Mouse (Mus musculus): ENCODE results near the gene Ttc39b. TPM values are rescaled to one million over a fixed set of nuclear protein-coding genes. Genes with fewer than 3 reads are reported as not detected.

The Ttc39b gene
- polyA plus RNA-seq, 1 experiment from 2014 or later, result 2.9 TPM

- ATAC-seq (replicated peaks; ENCODE audit: insufficient number of reproducible peaks, low FRiP score, low TSS enrichment), result no peak
- peak overlapping the region; percentile 9; the same call in 1 of the 2 replicates for H3K4me2 ChIP-seq
- H3K4me3 ChIP-seq (ENCODE audit: low read depth, low read length), result no peak overlapping the region
- WGBS (ENCODE audit: insufficient replicate concordance), result 39% methylated on average over 12 of the region's 12 CpGs
- H3K4me1 ChIP-seq (ENCODE audit: control insufficient read depth, insufficient read depth, low read length), result peaks cover 9% of the 10 kb centered on the region; the same call in 1 of the 2 replicates
- H3K36me3 ChIP-seq (ENCODE audit: control insufficient read depth, insufficient read depth, low read length), result no peaks in the 10 kb centered on the region
- H3K27me3 ChIP-seq (ENCODE audit: control insufficient read depth, insufficient read depth, low read length), result no peaks in the 10 kb centered on the region
- no peaks in the 10 kb centered on the region for H3K9me3 ChIP-seq (replicated peaks; ENCODE audit: control insufficient read depth, low read length)
- H3K27ac ChIP-seq (ENCODE audit: low read depth, low read length), result no peak overlapping the region
- H3K9ac ChIP-seq (ENCODE audit: low read depth, low read length), result no peak overlapping the region
These were observed 112.3 kb downstream of the Ttc39b start for GRCm38 (mm10) chr4:83211709-83212108.

- Histone ChIP-seq H3K4me2 (no peak overlapping the region), H3K9me3 (replicated peaks; ENCODE audit: control insufficient read depth, low read length) (no peaks in the 10 kb centered on the region), H3K4me3 (ENCODE audit: low read depth, low read length) (no peak overlapping the region), H3K27me3 (ENCODE audit: control insufficient read depth, insufficient read depth, low read length) (no peaks in the 10 kb centered on the region), H3K4me1 (ENCODE audit: control insufficient read depth, insufficient read depth, low read length) (peaks cover 6% of the 10 kb centered on the region; the same call in 1 of the 2 replicates), H3K9ac (ENCODE audit: low read depth, low read length) (no peak overlapping the region), H3K36me3 (ENCODE audit: control insufficient read depth, insufficient read depth, low read length) (no peaks in the 10 kb centered on the region), H3K27ac (ENCODE audit: low read depth, low read length) (no peak overlapping the region)
- ATAC-seq (replicated peaks; ENCODE audit: insufficient number of reproducible peaks, low FRiP score, low TSS enrichment), result no peak
- 71% methylated on average over 6 of the region's 6 CpGs for WGBS (ENCODE audit: insufficient replicate concordance)
These were observed 113.6 kb downstream of the Ttc39b start for GRCm38 (mm10) chr4:83210437-83210836.

- Histone ChIP-seq H3K4me3 (ENCODE audit: low read depth, low read length) (no peak overlapping the region), H3K27me3 (ENCODE audit: control insufficient read depth, insufficient read depth, low read length) (no peaks in the 10 kb centered on the region), H3K4me2 (no peak overlapping the region), H3K9me3 (replicated peaks; ENCODE audit: control insufficient read depth, low read length) (no peaks in the 10 kb centered on the region), H3K36me3 (ENCODE audit: control insufficient read depth, insufficient read depth, low read length) (no peaks in the 10 kb centered on the region), H3K4me1 (ENCODE audit: control insufficient read depth, insufficient read depth, low read length) (no peaks in the 10 kb centered on the region), H3K9ac (ENCODE audit: low read depth, low read length) (no peak overlapping the region), H3K27ac (ENCODE audit: low read depth, low read length) (no peak overlapping the region)
- ATAC-seq (replicated peaks; ENCODE audit: insufficient number of reproducible peaks, low FRiP score, low TSS enrichment), result no peak
- 65% methylated on average over 10 of the region's 10 CpGs for WGBS (ENCODE audit: insufficient replicate concordance)
These were observed 117.1 kb downstream of the Ttc39b start for GRCm38 (mm10) chr4:83206803-83207586.

- no peak for ATAC-seq (replicated peaks; ENCODE audit: insufficient number of reproducible peaks, low FRiP score, low TSS enrichment)
- Histone ChIP-seq H3K4me1 (ENCODE audit: control insufficient read depth, insufficient read depth, low read length) (no peaks in the 10 kb centered on the region), H3K9me3 (replicated peaks; ENCODE audit: control insufficient read depth, low read length) (no peaks in the 10 kb centered on the region), H3K4me2 (no peak overlapping the region), H3K4me3 (ENCODE audit: low read depth, low read length) (no peak overlapping the region), H3K27me3 (ENCODE audit: control insufficient read depth, insufficient read depth, low read length) (no peaks in the 10 kb centered on the region), H3K36me3 (ENCODE audit: control insufficient read depth, insufficient read depth, low read length) (no peaks in the 10 kb centered on the region), H3K9ac (ENCODE audit: low read depth, low read length) (no peak overlapping the region), H3K27ac (ENCODE audit: low read depth, low read length) (no peak overlapping the region)
- WGBS (ENCODE audit: insufficient replicate concordance), result 81% methylated on average over 2 of the region's 2 CpGs
These were observed 117.6 kb downstream of the Ttc39b start for GRCm38 (mm10) chr4:83206416-83206802.

GRCm38 (mm10) chr4:83199391-83199790, 124.7 kb downstream of the Ttc39b start:
- no peak for ATAC-seq (replicated peaks; ENCODE audit: insufficient number of reproducible peaks, low FRiP score, low TSS enrichment)
- no peak overlapping the region for H3K9ac ChIP-seq (ENCODE audit: low read depth, low read length)
- H3K9me3 ChIP-seq (replicated peaks; ENCODE audit: control insufficient read depth, low read length), result no peaks in the 10 kb centered on the region
- H3K4me1 ChIP-seq (ENCODE audit: control insufficient read depth, insufficient read depth, low read length), result no peaks in the 10 kb centered on the region
- H3K4me3 ChIP-seq (ENCODE audit: low read depth, low read length), result no peak overlapping the region
- H3K36me3 ChIP-seq (ENCODE audit: control insufficient read depth, insufficient read depth, low read length), result no peaks in the 10 kb centered on the region
- H3K27ac ChIP-seq (ENCODE audit: low read depth, low read length), result no peak overlapping the region
- no peak overlapping the region for H3K4me2 ChIP-seq
- WGBS (ENCODE audit: insufficient replicate concordance), result 79% methylated on average over 8 of the region's 8 CpGs
- H3K27me3 ChIP-seq (ENCODE audit: control insufficient read depth, insufficient read depth, low read length), result no peaks in the 10 kb centered on the region

GRCm38 (mm10) chr4:83198123-83198522, 125.9 kb downstream of the Ttc39b start:
- Histone ChIP-seq H3K4me3 (ENCODE audit: low read depth, low read length) (no peak overlapping the region), H3K4me2 (no peak overlapping the region), H3K27ac (ENCODE audit: low read depth, low read length) (no peak overlapping the region), H3K9me3 (replicated peaks; ENCODE audit: control insufficient read depth, low read length) (no peaks in the 10 kb centered on the region), H3K4me1 (ENCODE audit: control insufficient read depth, insufficient read depth, low read length) (no peaks in the 10 kb centered on the region), H3K27me3 (ENCODE audit: control insufficient read depth, insufficient read depth, low read length) (no peaks in the 10 kb centered on the region), H3K36me3 (ENCODE audit: control insufficient read depth, insufficient read depth, low read length) (no peaks in the 10 kb centered on the region), H3K9ac (ENCODE audit: low read depth, low read length) (no peak overlapping the region)
- WGBS (ENCODE audit: insufficient replicate concordance), result 69% methylated on average over 3 of the region's 3 CpGs
- ATAC-seq (replicated peaks; ENCODE audit: insufficient number of reproducible peaks, low FRiP score, low TSS enrichment), result no peak

GRCm38 (mm10) chr4:83189736-83190135, 134.3 kb downstream of the Ttc39b start:
- Histone ChIP-seq H3K4me2 (no peak overlapping the region), H3K4me1 (ENCODE audit: control insufficient read depth, insufficient read depth, low read length) (no peaks in the 10 kb centered on the region), H3K4me3 (ENCODE audit: low read depth, low read length) (no peak overlapping the region), H3K36me3 (ENCODE audit: control insufficient read depth, insufficient read depth, low read length) (no peaks in the 10 kb centered on the region), H3K27ac (ENCODE audit: low read depth, low read length) (no peak overlapping the region), H3K9me3 (replicated peaks; ENCODE audit: control insufficient read depth, low read length) (no peaks in the 10 kb centered on the region), H3K9ac (ENCODE audit: low read depth, low read length) (no peak overlapping the region), H3K27me3 (ENCODE audit: control insufficient read depth, insufficient read depth, low read length) (no peaks in the 10 kb centered on the region)
- 81% methylated on average over 2 of the region's 2 CpGs for WGBS (ENCODE audit: insufficient replicate concordance)
- no peak for ATAC-seq (replicated peaks; ENCODE audit: insufficient number of reproducible peaks, low FRiP score, low TSS enrichment)

- H3K27ac ChIP-seq (ENCODE audit: low read depth, low read length), result no peak overlapping the region
- H3K4me2 ChIP-seq, result no peak overlapping the region
- no peaks in the 10 kb centered on the region for H3K36me3 ChIP-seq (ENCODE audit: control insufficient read depth, insufficient read depth, low read length)
- H3K9me3 ChIP-seq (replicated peaks; ENCODE audit: control insufficient read depth, low read length), result no peaks in the 10 kb centered on the region
- no peaks in the 10 kb centered on the region for H3K27me3 ChIP-seq (ENCODE audit: control insufficient read depth, insufficient read depth, low read length)
- H3K4me3 ChIP-seq (ENCODE audit: low read depth, low read length), result no peak overlapping the region
- H3K4me1 ChIP-seq (ENCODE audit: control insufficient read depth, insufficient read depth, low read length), result no peaks in the 10 kb centered on the region
- H3K9ac ChIP-seq (ENCODE audit: low read depth, low read length), result no peak overlapping the region
- ATAC-seq (replicated peaks; ENCODE audit: insufficient number of reproducible peaks, low FRiP score, low TSS enrichment), result no peak
- 74% methylated on average over 1 of the region's 1 CpGs for WGBS (ENCODE audit: insufficient replicate concordance)
These were observed 136.7 kb downstream of the Ttc39b start for GRCm38 (mm10) chr4:83187324-83187723.

- H3K9ac ChIP-seq (ENCODE audit: low read depth, low read length), result no peak overlapping the region
- no peaks in the 10 kb centered on the region for H3K4me1 ChIP-seq (ENCODE audit: control insufficient read depth, insufficient read depth, low read length)
- H3K4me2 ChIP-seq, result no peak overlapping the region
- no peaks in the 10 kb centered on the region for H3K27me3 ChIP-seq (ENCODE audit: control insufficient read depth, insufficient read depth, low read length)
- H3K9me3 ChIP-seq (replicated peaks; ENCODE audit: control insufficient read depth, low read length), result no peaks in the 10 kb centered on the region
- WGBS (ENCODE audit: insufficient replicate concordance), result 34% methylated on average over 6 of the region's 6 CpGs
- ATAC-seq (replicated peaks; ENCODE audit: insufficient number of reproducible peaks, low FRiP score, low TSS enrichment), result no peak
- no peak overlapping the region for H3K4me3 ChIP-seq (ENCODE audit: low read depth, low read length)
- no peaks in the 10 kb centered on the region for H3K36me3 ChIP-seq (ENCODE audit: control insufficient read depth, insufficient read depth, low read length)
- H3K27ac ChIP-seq (ENCODE audit: low read depth, low read length), result no peak overlapping the region
These were observed 137.6 kb downstream of the Ttc39b start for GRCm38 (mm10) chr4:83186448-83186847.
